Comparison of ENCODE assay signal across 9 mouse cellular contexts in genomic region chr14:76780572-76781523, GRCm38 (mm10).
DNase-seq lines count a peak whose midpoint lies in the region; ATAC-seq lines count a peak whose summit lies in the region.
"Had no signal": no experiment of that assay in that cellular context is flagged by ENCODE, and none has a peak within 500 bp of the region (broad histone marks: within the 10 kb centered on the region; RNA-seq: fewer than 3 reads in every experiment).

No protein-coding gene starts in this region.

- H3K36me3 ChIP-seq in midbrain, embryonic 10.5 days: no peaks in the 10 kb centered on the region
- H3K36me3 ChIP-seq in midbrain, embryonic 11.5 days (ENCODE audit: control insufficient read depth, insufficient read depth, low read length): no peaks in the 10 kb centered on the region
- H3K36me3 ChIP-seq in hindbrain, embryonic 16.5 days (ENCODE audit: control insufficient read depth, insufficient read depth, low read length): no peaks in the 10 kb centered on the region
- H3K36me3 ChIP-seq in neural tube, embryonic 15.5 days: no peaks in the 10 kb centered on the region

- no peak overlapping the region for H3K4me3 ChIP-seq in midbrain, embryonic 10.5 days
- no peak overlapping the region for H3K4me3 ChIP-seq in midbrain, embryonic 11.5 days (ENCODE audit: low read depth, low read length)
- no peak overlapping the region for H3K4me3 ChIP-seq in hindbrain, embryonic 16.5 days (ENCODE audit: low read length)
- H3K4me3 ChIP-seq in neural tube, embryonic 15.5 days (replicated peaks): no peak overlapping the region

- ATAC-seq in midbrain, embryonic 11.5 days (ENCODE audit: low FRiP score): no peak
- peak; percentile 37; the same call in 1 of the 2 replicates for ATAC-seq in hindbrain, embryonic 16.5 days
- ATAC-seq in neural tube, embryonic 15.5 days (ENCODE audit: low FRiP score): peak; percentile 50; the same call in 1 of the 2 replicates
- ATAC-seq in CD4-positive, CD25-positive, alpha-beta regulatory T cell, adult 4 months: no peak

- H3K27ac ChIP-seq in midbrain, embryonic 10.5 days (replicated peaks): peak overlapping the region; percentile 28; the same call in 1 of the 2 replicates
- H3K27ac ChIP-seq in midbrain, embryonic 11.5 days (ENCODE audit: low read depth, low read length): no peak overlapping the region
- H3K27ac ChIP-seq in hindbrain, embryonic 16.5 days (ENCODE audit: low read depth, low read length): peak overlapping the region; percentile 23; the same call in 1 of the 2 replicates
- H3K27ac ChIP-seq in neural tube, embryonic 15.5 days (replicated peaks): peak overlapping the region; percentile 46

- peak; percentile 69 for DNase-seq in adrenal gland, adult 2 months
- DNase-seq in adrenal gland, postnatal 10 days: no peak
- DNase-seq in midbrain, embryonic 10.5 days (ENCODE audit: low spot score): no peak
- no peak for DNase-seq in midbrain, embryonic 11.5 days (ENCODE audit: low spot score, missing footprints)
- no peak for DNase-seq in right cerebral cortex, postnatal 14 days
- DNase-seq: kidney, adult 9 months had no signal

- no peaks in the 10 kb centered on the region for H3K9me3 ChIP-seq in midbrain, embryonic 10.5 days (replicated peaks)
- no peaks in the 10 kb centered on the region for H3K9me3 ChIP-seq in midbrain, embryonic 11.5 days (ENCODE audit: control insufficient read depth, low read length)
- no peaks in the 10 kb centered on the region for H3K9me3 ChIP-seq in hindbrain, embryonic 16.5 days (ENCODE audit: control insufficient read depth, low read length)
- no peaks in the 10 kb centered on the region for H3K9me3 ChIP-seq in neural tube, embryonic 15.5 days (replicated peaks)

- peaks cover 20% of the 10 kb centered on the region for H3K4me1 ChIP-seq in midbrain, embryonic 10.5 days
- H3K4me1 ChIP-seq in midbrain, embryonic 11.5 days (ENCODE audit: control insufficient read depth, insufficient read depth, low read length): peaks cover 8% of the 10 kb centered on the region; the same call in 1 of the 2 replicates
- peaks cover 14% of the 10 kb centered on the region for H3K4me1 ChIP-seq in hindbrain, embryonic 16.5 days (ENCODE audit: control insufficient read depth, insufficient read depth, low read depth, low read length)
- H3K4me1 ChIP-seq in neural tube, embryonic 15.5 days: peaks cover 19% of the 10 kb centered on the region

- WGBS in midbrain, embryonic 10.5 days: 74% methylated on average over 14 of the region's 14 CpGs
- WGBS in midbrain, embryonic 11.5 days: 69% methylated on average over 14 of the region's 14 CpGs
- 50% methylated on average over 14 of the region's 14 CpGs for WGBS in hindbrain, embryonic 16.5 days
- 39% methylated on average over 14 of the region's 14 CpGs for WGBS in neural tube, embryonic 15.5 days

- H3K27me3 ChIP-seq in midbrain, embryonic 10.5 days (ENCODE audit: low read depth, poor library complexity, severe bottlenecking): peaks cover 18% of the 10 kb centered on the region
- H3K27me3 ChIP-seq in midbrain, embryonic 11.5 days (ENCODE audit: control insufficient read depth, insufficient read depth, low read length): no peaks in the 10 kb centered on the region
- H3K27me3 ChIP-seq in hindbrain, embryonic 16.5 days (replicated peaks; ENCODE audit: control insufficient read depth, insufficient read depth, low read length): no peaks in the 10 kb centered on the region
- no peaks in the 10 kb centered on the region for H3K27me3 ChIP-seq in neural tube, embryonic 15.5 days (replicated peaks)

- H3K9ac ChIP-seq in midbrain, embryonic 11.5 days (ENCODE audit: low read length): no peak overlapping the region
- no peak overlapping the region for H3K9ac ChIP-seq in hindbrain, embryonic 16.5 days (ENCODE audit: low read depth, low read length)
- H3K9ac ChIP-seq in neural tube, embryonic 15.5 days (replicated peaks): no peak overlapping the region

- no peak overlapping the region for H3K4me2 ChIP-seq in midbrain, embryonic 11.5 days
- no peak overlapping the region for H3K4me2 ChIP-seq in hindbrain, embryonic 16.5 days (ENCODE audit: low read length)
- no peak overlapping the region for H3K4me2 ChIP-seq in neural tube, embryonic 15.5 days

Comparison
In these comparisons a context has a peak if more than half of its experiments do, and no peak if none do; other contexts are left out.
1. ATAC-seq: peak in hindbrain, embryonic 16.5 days (single experiment) and neural tube, embryonic 15.5 days (single experiment); none in midbrain, embryonic 11.5 days (single experiment) and CD4-positive, CD25-positive, alpha-beta regulatory T cell, adult 4 months (single experiment).